ENCODE assay signal across 8 mouse cellular contexts in the genomic region with DNA sequence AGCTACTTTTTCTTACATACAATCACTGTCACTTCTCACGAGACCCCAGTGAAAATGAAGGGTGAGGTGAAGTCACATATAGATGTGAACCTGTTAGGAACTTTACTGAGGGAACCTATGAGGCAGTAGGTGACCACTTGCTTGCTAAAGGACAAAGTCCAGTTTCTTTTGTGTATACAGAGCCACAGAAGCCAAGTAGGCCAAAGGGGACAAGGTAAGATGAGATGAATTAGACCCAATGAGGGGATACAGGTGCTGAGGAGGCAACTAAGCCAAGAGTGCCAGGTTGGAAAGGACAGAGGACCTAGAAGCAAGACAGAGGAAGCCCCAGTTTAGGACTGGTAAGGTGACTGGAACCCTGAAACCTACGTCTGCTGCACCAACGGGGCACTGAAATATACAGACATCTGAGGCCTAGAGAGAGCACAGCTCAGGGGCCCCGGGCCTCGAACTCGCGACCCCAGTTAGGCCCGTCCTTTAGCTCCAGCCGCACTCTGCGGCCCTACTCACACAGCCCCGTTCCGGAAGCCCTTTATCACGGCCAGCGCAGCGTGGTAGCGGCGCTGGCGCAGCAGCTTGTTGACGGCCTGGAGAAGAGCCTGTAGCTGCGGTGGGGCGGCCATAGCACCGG. TPM values are rescaled to one million over a fixed set of nuclear protein-coding genes. Genes with fewer than 3 reads are reported as not detected.
DNase-seq lines count a peak whose midpoint lies in the region; ATAC-seq and TF ChIP-seq lines count a peak whose summit lies in the region.

No protein-coding gene starts in this region.

- peaks cover 0 to 3% of the 10 kb centered on the region in 2 experiments for H3K36me3 ChIP-seq in CH12.LX (replicated peaks in 1 of 2; ENCODE audit: control insufficient read depth in 1 of 2, insufficient read depth in 1 of 2, low read length in 1 of 2)
- H3K36me3 ChIP-seq in hindbrain, embryonic 10.5 days: no peaks in the 10 kb centered on the region
- H3K36me3 ChIP-seq in liver, embryonic 12.5 days: 0 out of 2 replicates have a peak, but pooled peaks cover 2% of the 10 kb centered on the region

- H3K4me3 ChIP-seq in gastrocnemius, adult 2 months: peak overlapping the region; percentile 95
- peak overlapping the region; percentile 76 to 89 (median 79) for H3K4me3 ChIP-seq in CH12.LX (replicated peaks in 1 of 3; ENCODE audit: low read depth in 2 of 3, low read length in 2 of 3, poor library complexity in 1 of 3)
- H3K4me3 ChIP-seq in hindbrain, embryonic 10.5 days: peak overlapping the region; percentile 69
- H3K4me3 ChIP-seq in liver, embryonic 12.5 days: peak overlapping the region; percentile 85

- no peaks in the 10 kb centered on the region for H3K9me3 ChIP-seq in CH12.LX (replicated peaks; ENCODE audit: low read length)
- no peaks in the 10 kb centered on the region for H3K9me3 ChIP-seq in hindbrain, embryonic 10.5 days
- no peaks in the 10 kb centered on the region for H3K9me3 ChIP-seq in liver, embryonic 12.5 days (replicated peaks)

- peak overlapping the region; percentile 98 for H3K27ac ChIP-seq in gastrocnemius, adult 2 months
- H3K27ac ChIP-seq in CH12.LX (ENCODE audit: insufficient read depth, low read depth): no peak overlapping the region
- peak overlapping the region; percentile 87 for H3K27ac ChIP-seq in hindbrain, embryonic 10.5 days
- H3K27ac ChIP-seq in liver, embryonic 12.5 days: peak overlapping the region; percentile 92

- WGBS in hindbrain, embryonic 10.5 days: 19% methylated on average over 22 of the region's 22 CpGs
- WGBS in liver, embryonic 12.5 days (ENCODE audit: insufficient replicate concordance): 9% methylated on average over 22 of the region's 22 CpGs

- TF ChIP-seq CTCF in gastrocnemius, adult 2 months (IDR thresholded peaks at IDR 0.05): no peak
- no peak for TF ChIP-seq CTCF in CH12.LX (conservative IDR thresholded peaks at IDR 0.05 in 1 of 2, IDR thresholded peaks at IDR 0.05 in 1 of 2; ENCODE audit: low read depth in 2 of 2, low read length in 2 of 2)

- no peak for TF ChIP-seq RAD21 in CH12.LX (IDR thresholded peaks at IDR 0.05; ENCODE audit: low read depth, low read length)

- in situ Hi-C loops in CH12.LX (cut with MboI; ENCODE audit: low pct_ligation_motif_present, low pct_unique_long_range_greater_than_20kb, low sequenced_read_pairs): no loop called here

- dilution Hi-C loops in CH12.LX (cut with MboI; ENCODE audit: extremely low pct_ligation_motif_present, extremely low pct_unique_long_range_greater_than_20kb, low sequenced_read_pairs): no loop called here

- H3K4me2 ChIP-seq in CH12.LX (ENCODE audit: insufficient read depth, low read depth, poor library complexity, severe bottlenecking): peak overlapping the region; percentile 52
- peak overlapping the region; percentile 79 for H3K4me2 ChIP-seq in liver, embryonic 12.5 days

- no peaks in the 10 kb centered on the region for H3K79me2 ChIP-seq in CH12.LX (replicated peaks; ENCODE audit: control insufficient read depth, extremely low read depth, insufficient read depth, poor library complexity, severe bottlenecking)

- H3K27me3 ChIP-seq in CH12.LX (replicated peaks): peaks cover 16% of the 10 kb centered on the region
- H3K27me3 ChIP-seq in hindbrain, embryonic 10.5 days (ENCODE audit: insufficient read depth, poor library complexity, severe bottlenecking): 0 out of 2 replicates have a peak, but pooled peaks cover 5% of the 10 kb centered on the region
- no peaks in the 10 kb centered on the region for H3K27me3 ChIP-seq in liver, embryonic 12.5 days (replicated peaks)

- H3K4me1 ChIP-seq in CH12.LX (ENCODE audit: control insufficient read depth in 1 of 2, insufficient read depth in 2 of 2): peaks cover 10 to 18% of the 10 kb centered on the region in 2 experiments
- peaks cover 23% of the 10 kb centered on the region for H3K4me1 ChIP-seq in hindbrain, embryonic 10.5 days (replicated peaks)
- peaks cover 38% of the 10 kb centered on the region for H3K4me1 ChIP-seq in liver, embryonic 12.5 days

- DNase-seq in gastrocnemius, adult 2 months: no peak
- no peak for DNase-seq in gastrocnemius, adult 8-10 months (ENCODE audit: low spot score in 2 of 2)
- no peak for DNase-seq in CH12.LX (ENCODE audit: extremely low read depth)
- no peak for DNase-seq in hindbrain, embryonic 10.5 days (ENCODE audit: low spot score)
- DNase-seq in Muller cell, postnatal 12 days (ENCODE audit: inconsistent ontology term): no peak
- DNase-seq in thymus, adult 18-20 months: no peak
- DNase-seq in right cerebral cortex, adult 2 months (ENCODE audit: low spot score in 2 of 2): no peak

- no peak for TF ChIP-seq EP300 in CH12.LX (IDR thresholded peaks at IDR 0.05; ENCODE audit: low read length)

- peak overlapping the region; percentile 44 for H3K9ac ChIP-seq in CH12.LX (ENCODE audit: insufficient read depth, low read depth)
- H3K9ac ChIP-seq in liver, embryonic 12.5 days: peak overlapping the region; percentile 92

- intact Hi-C loops in gastrocnemius, adult 2 months (cut with DNase I): no loop called here

- TF ChIP-seq POLR2A in CH12.LX (IDR thresholded peaks at IDR 0.05; ENCODE audit: low read depth, low read length): no peak

- ATAC-seq in liver, embryonic 12.5 days: no peak

TF ChIP-seq in CH12.LX, 34 proteins besides CTCF, POLR2A, EP300 and RAD21:
- TF ChIP-seq ZC3H11A (IDR thresholded peaks at IDR 0.05; ENCODE audit: low read depth, low read length) (no peak), ELF1 (IDR thresholded peaks at IDR 0.05; ENCODE audit: low read depth, low read length) (0 out of 2 replicates have a peak, but pooled peaks have one; percentile 26), MXI1 (IDR thresholded peaks at IDR 0.05; ENCODE audit: low read depth, low read length) (0 out of 2 replicates have a peak, but pooled peaks have one; percentile 34), NRF1 (IDR thresholded peaks at IDR 0.05; ENCODE audit: low read depth, low read length) (no peak), RCOR1 (conservative IDR thresholded peaks at IDR 0.05; ENCODE audit: low read depth, low read length) (no peak), ZMIZ1 (IDR thresholded peaks at IDR 0.05; ENCODE audit: low read depth, low read length) (no peak), JUN (IDR thresholded peaks at IDR 0.05; ENCODE audit: insufficient read depth, low read depth, low read length) (no peak), NELFE (IDR thresholded peaks at IDR 0.05; ENCODE audit: low read depth, low read length) (peak; percentile 23; the same call in 1 of the 2 replicates)

RNA-seq across cellular contexts. Expression of a gene that starts 0.4 kb away (rescaled TPM):
- 10 to 100 TPM; 10.1 to 15.8 TPM for total RNA-seq in gastrocnemius, adult 2 months (2021)
- total RNA-seq in gastrocnemius, adult 8-10 months (2022): 10 to 100 TPM; 10.1 to 13.4 (median 12.2) TPM
- total RNA-seq in CH12.LX (2012; rRNA removed): 7.2 and 7.6 TPM in 2 replicates
- 8.7 and 9.4 TPM in 2 replicates for total RNA-seq in CH12.LX (2014; rRNA removed)
- polyA plus RNA-seq in CH12.LX (2012; ENCODE audit: insufficient read length, low read depth): 5.5 and 6.0 TPM in 2 replicates
- 14.5 and 16.9 TPM in 2 replicates for polyA plus RNA-seq in hindbrain, embryonic 10.5 days (2016; fragmentation: Nextera tagmentation; extraction: Ambion mirVana)
- 24.5 and 26.1 TPM in 2 replicates for polyA plus RNA-seq in liver, embryonic 12.5 days (2016; fragmentation: Nextera tagmentation; extraction: Ambion mirVana)

RNA-seq across cellular contexts. Expression of a gene that starts 10.0 kb away (rescaled TPM):
- 1 to 10 TPM; 2.6 to 3.5 TPM for total RNA-seq in gastrocnemius, adult 2 months (2021)
- 1 to 10 TPM; 2.4 to 3.1 (median 2.9) TPM for total RNA-seq in gastrocnemius, adult 8-10 months (2022)
- 1.6 and 1.7 TPM in 2 replicates for total RNA-seq in CH12.LX (2012; rRNA removed)
- 0.58 and 0.77 TPM in 2 replicates for total RNA-seq in CH12.LX (2014; rRNA removed)
- polyA plus RNA-seq in CH12.LX (2012; ENCODE audit: insufficient read length, low read depth): 4.1 and 4.4 TPM in 2 replicates
- 1.3 and 1.4 TPM in 2 replicates for polyA plus RNA-seq in hindbrain, embryonic 10.5 days (2016; fragmentation: Nextera tagmentation; extraction: Ambion mirVana)
- 2.2 TPM in 2 replicates for polyA plus RNA-seq in liver, embryonic 12.5 days (2016; fragmentation: Nextera tagmentation; extraction: Ambion mirVana)

RNA-seq across cellular contexts. Expression of a gene that starts 10.1 kb away (rescaled TPM):
- not detected for total RNA-seq in gastrocnemius, adult 2 months (2021)
- not detected for total RNA-seq in gastrocnemius, adult 8-10 months (2022)
- total RNA-seq in CH12.LX (2012; rRNA removed): not detected in 2 replicates
- not detected in 2 replicates for total RNA-seq in CH12.LX (2014; rRNA removed)
- not detected in 2 replicates for polyA plus RNA-seq in CH12.LX (2012; ENCODE audit: insufficient read length, low read depth)
- 0.36 TPM in 1 of 2 replicates, not detected in the other for polyA plus RNA-seq in hindbrain, embryonic 10.5 days (2016; fragmentation: Nextera tagmentation; extraction: Ambion mirVana)
- polyA plus RNA-seq in liver, embryonic 12.5 days (2016; fragmentation: Nextera tagmentation; extraction: Ambion mirVana): 0.45 TPM in 1 of 2 replicates, not detected in the other

RNA-seq across cellular contexts. Expression of a gene that starts 33.4 kb away (rescaled TPM):
- under 1 TPM; 0.28 to 0.64 TPM for total RNA-seq in gastrocnemius, adult 2 months (2021)
- total RNA-seq in gastrocnemius, adult 8-10 months (2022): under 1 TPM in 3 of 4 experiments, not detected in 1; 0.13 to 0.34 (median 0.27) TPM
- 5.3 and 6.5 TPM in 2 replicates for total RNA-seq in CH12.LX (2012; rRNA removed)
- total RNA-seq in CH12.LX (2014; rRNA removed): 4.5 and 5.1 TPM in 2 replicates
- polyA plus RNA-seq in CH12.LX (2012; ENCODE audit: insufficient read length, low read depth): 19.4 and 19.6 TPM in 2 replicates
- 41.4 and 43.8 TPM in 2 replicates for polyA plus RNA-seq in hindbrain, embryonic 10.5 days (2016; fragmentation: Nextera tagmentation; extraction: Ambion mirVana)
- 27.0 and 27.4 TPM in 2 replicates for polyA plus RNA-seq in liver, embryonic 12.5 days (2016; fragmentation: Nextera tagmentation; extraction: Ambion mirVana)

RNA-seq across cellular contexts. Expression of a gene that starts 44.4 kb away (rescaled TPM):
- under 1 TPM; 0.33 to 0.36 TPM for total RNA-seq in gastrocnemius, adult 2 months (2021)
- total RNA-seq in gastrocnemius, adult 8-10 months (2022): under 1 TPM; 0.29 to 0.48 (median 0.36) TPM
- 0.80 and 2.8 TPM in 2 replicates for total RNA-seq in CH12.LX (2012; rRNA removed)
- total RNA-seq in CH12.LX (2014; rRNA removed): 0.87 and 1.7 TPM in 2 replicates
- 1.6 and 2.0 TPM in 2 replicates for polyA plus RNA-seq in CH12.LX (2012; ENCODE audit: insufficient read length, low read depth)
- 9.8 and 16.0 TPM in 2 replicates for polyA plus RNA-seq in hindbrain, embryonic 10.5 days (2016; fragmentation: Nextera tagmentation; extraction: Ambion mirVana)
- polyA plus RNA-seq in liver, embryonic 12.5 days (2016; fragmentation: Nextera tagmentation; extraction: Ambion mirVana): 1.0 and 1.3 TPM in 2 replicates
